ENCODE assay signal across 8 mouse cellular contexts in genomic region chr3:116711624-116712435, GRCm38 (mm10). TPM values are rescaled to one million over a fixed set of nuclear protein-coding genes. Genes with fewer than 3 reads are reported as not detected.
A peak's percentile ranks its signal among the peaks of the same experiment; 100 is the strongest.
DNase-seq lines count a peak whose midpoint lies in the region; ATAC-seq lines count a peak whose summit lies in the region.

No protein-coding gene starts in this region.

- H3K27ac ChIP-seq in intestine, embryonic 15.5 days, result peak overlapping the region; percentile 90

- ATAC-seq in intestine, embryonic 15.5 days, result peak; percentile 95

- DNase-seq in adrenal gland, adult 18-20 months (ENCODE audit: low spot score in 2 of 2), result peak; percentile 82 to 84
- peak; percentile 79 for DNase-seq in embryo, embryonic 11 days
- peak; percentile 73 for DNase-seq in gastrocnemius, postnatal 25 days
- DNase-seq in left cerebral cortex, postnatal 25 days (ENCODE audit: low spot score in 2 of 2), result peak; percentile 77 to 78
- DNase-seq in mesoderm, embryonic 11.5 days (ENCODE audit: low read depth, low spot score), result peak; percentile 65
- DNase-seq in right cerebral cortex, postnatal 25 days, result peak; percentile 86
- peak; percentile 77 to 82 for DNase-seq in urinary bladder, postnatal 4 days (ENCODE audit: low spot score in 2 of 2)

- no peaks in the 10 kb centered on the region for H3K36me3 ChIP-seq in intestine, embryonic 15.5 days

- H3K9me3 ChIP-seq in intestine, embryonic 15.5 days, result no peaks in the 10 kb centered on the region

- H3K9ac ChIP-seq in intestine, embryonic 15.5 days, result peak overlapping the region; percentile 97

- H3K27me3 ChIP-seq in intestine, embryonic 15.5 days (replicated peaks), result no peaks in the 10 kb centered on the region

- intact Hi-C loops in left cerebral cortex, postnatal 25 days (cut with DNase I), result no loop called here

- peak overlapping the region; percentile 98 for H3K4me3 ChIP-seq in intestine, embryonic 15.5 days (replicated peaks)

- under 1% methylated on average over 85 of the region's 85 CpGs for WGBS in intestine, embryonic 15.5 days

- peak overlapping the region; percentile 80 for H3K4me2 ChIP-seq in intestine, embryonic 15.5 days (replicated peaks)

- peaks cover 9% of the 10 kb centered on the region for H3K4me1 ChIP-seq in intestine, embryonic 15.5 days (replicated peaks)

RNA-seq across cellular contexts. Expression of gene Slc35a3, which starts 0.8 kb away (rescaled TPM):
- 10 to 100 TPM; 18.6 to 24.4 TPM for total RNA-seq in adrenal gland, adult 18-20 months (2021)
- total RNA-seq in gastrocnemius, postnatal 25 days (2021), result 1 to 10 TPM; 6.9 to 7.0 TPM
- polyA plus RNA-seq in intestine, embryonic 15.5 days (2015; fragmentation: Nextera tagmentation; extraction: Ambion mirVana), result 18.5 and 19.4 TPM in 2 replicates
- 10 to 100 TPM; 13.1 to 14.5 TPM for total RNA-seq in left cerebral cortex, postnatal 25 days (2021)

RNA-seq across cellular contexts. Expression of gene Gm43191, which starts 30.8 kb away (rescaled TPM):
- total RNA-seq in adrenal gland, adult 18-20 months (2021), result not detected
- total RNA-seq in gastrocnemius, postnatal 25 days (2021), result not detected
- polyA plus RNA-seq in intestine, embryonic 15.5 days (2015; fragmentation: Nextera tagmentation; extraction: Ambion mirVana), result not detected in 2 replicates
- total RNA-seq in left cerebral cortex, postnatal 25 days (2021), result not detected

RNA-seq across cellular contexts. Expression of gene Mfsd14a, which starts 49.4 kb away (rescaled TPM):
- total RNA-seq in adrenal gland, adult 18-20 months (2021), result 10 to 100 TPM; 51.6 to 64.6 TPM
- total RNA-seq in gastrocnemius, postnatal 25 days (2021), result 10 to 100 TPM; 11.6 to 12.1 TPM
- polyA plus RNA-seq in intestine, embryonic 15.5 days (2015; fragmentation: Nextera tagmentation; extraction: Ambion mirVana), result 82.6 and 87.3 TPM in 2 replicates
- 10 to 100 TPM; 61.6 to 62.4 TPM for total RNA-seq in left cerebral cortex, postnatal 25 days (2021)

Comparison
In these comparisons a context has a peak if more than half of its experiments do, and no peak if none do; other contexts are left out.
1. Peak in every context shown above with its lines: DNase-seq, ATAC-seq, H3K4me3 ChIP-seq and H3K27ac ChIP-seq.
2. RNA of gene Mfsd14a, which starts 49.4 kb away (total RNA-seq): 51.6 to 64.6 TPM in adrenal gland, adult 18-20 months and 61.6 to 62.4 TPM in left cerebral cortex, postnatal 25 days; 11.6 to 12.1 TPM in gastrocnemius, postnatal 25 days; every median in the first group is over 4 times any median in the second.